Mouse (Mus musculus): ENCODE data around the gene Hist2h2ac. TPM values are rescaled to one million over a fixed set of nuclear protein-coding genes. Genes with fewer than 3 reads are reported as not detected.
A peak's percentile ranks its signal among the peaks of the same experiment; 100 is the strongest.
"Not testable (repeated sequence)": the region's sequence is repeated elsewhere in the genome, so short reads cannot be mapped to it uniquely, and the experiment has no call there.

The Hist2h2ac gene
- polyA plus RNA-seq, 1 experiment from 2014 or later = 3.4 TPM

- in situ Hi-C loops (cut with MboI; ENCODE audit: low pct_unique_long_range_greater_than_20kb) = no loop called here
- no peak for TF ChIP-seq CTCF (IDR thresholded peaks at IDR 0.05)
- no peak for ATAC-seq
- DNase-seq (ENCODE audit: low read depth, low spot score) = no peak
- H3K27me3 ChIP-seq = no peaks in the 10 kb centered on the region
- CTCF ChIA-PET = interaction anchor here (1.0 kb wide), 1 partner anchor 12 kb away, joined by 4 read pairs; the partner anchor contains the start of genes Bola1 and Hist2h2ab
- POLR2A ChIA-PET = interaction anchor here (0.8 kb wide), 1 partner anchor 23 kb away, joined by 3 read pairs; no protein-coding TSS in a partner anchor
Measured at GRCm38 (mm10) chr3:96231758-96232120, 11.1 kb upstream of the Hist2h2ac start.

DNA sequence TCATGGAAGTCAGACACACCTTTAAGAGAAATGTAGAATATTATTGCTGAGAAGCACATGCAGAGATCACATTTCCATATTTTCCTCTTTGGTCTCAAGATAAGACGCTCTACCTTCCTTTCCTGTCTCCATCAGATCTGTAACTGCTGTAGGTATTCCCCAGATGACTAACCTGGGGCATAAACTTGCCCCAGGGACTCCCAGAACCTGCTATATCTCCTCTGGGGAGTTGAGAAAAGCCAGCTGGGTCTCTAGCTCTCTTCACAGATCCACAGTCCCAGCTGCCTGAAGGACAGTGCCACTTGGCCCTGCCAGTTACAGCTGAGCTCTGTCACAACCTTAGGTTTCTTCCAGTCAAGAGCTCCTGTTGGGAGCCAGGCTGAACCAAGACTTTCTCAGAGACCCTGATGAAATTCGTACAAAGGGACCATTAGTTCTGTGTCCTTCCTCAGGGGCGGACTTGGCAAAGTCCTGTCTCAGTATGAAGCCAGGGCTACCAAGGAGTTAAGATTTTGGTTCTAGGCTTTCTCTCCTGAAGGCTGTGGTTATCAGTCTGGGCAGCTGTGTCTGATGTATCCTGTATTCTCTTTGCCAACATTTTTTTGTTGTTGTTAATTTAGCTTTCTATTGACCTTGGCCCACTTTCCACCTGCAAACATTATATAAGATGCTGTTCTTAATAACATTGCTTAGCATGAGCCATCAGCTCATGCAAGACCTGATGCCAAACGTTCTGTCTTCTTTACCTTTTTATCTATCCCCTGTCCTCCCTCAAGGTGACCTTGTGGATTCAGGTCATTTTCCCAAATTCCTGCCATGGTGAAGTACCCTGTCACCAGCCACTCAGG lies 10.5 kb upstream of the Hist2h2ac start:
- DNase-seq (ENCODE audit: low read depth, low spot score) = no peak
- no peak for TF ChIP-seq CTCF (IDR thresholded peaks at IDR 0.05)
- in situ Hi-C loops (cut with MboI; ENCODE audit: low pct_unique_long_range_greater_than_20kb) = no loop called here
- ChIA-PET POLR2A (interaction anchor here (0.6 to 2.4 kb wide), 3 partner anchors 11 to 26 kb away, joined by 3 to 6 read pairs (median 6); partner anchors contain the start of genes Bola1, Hist2h2ab, Hist2h2ac and Hist2h2be), CTCF (no interaction called here)
- H3K27me3 ChIP-seq = no peaks in the 10 kb centered on the region
- no peak for ATAC-seq

DNA sequence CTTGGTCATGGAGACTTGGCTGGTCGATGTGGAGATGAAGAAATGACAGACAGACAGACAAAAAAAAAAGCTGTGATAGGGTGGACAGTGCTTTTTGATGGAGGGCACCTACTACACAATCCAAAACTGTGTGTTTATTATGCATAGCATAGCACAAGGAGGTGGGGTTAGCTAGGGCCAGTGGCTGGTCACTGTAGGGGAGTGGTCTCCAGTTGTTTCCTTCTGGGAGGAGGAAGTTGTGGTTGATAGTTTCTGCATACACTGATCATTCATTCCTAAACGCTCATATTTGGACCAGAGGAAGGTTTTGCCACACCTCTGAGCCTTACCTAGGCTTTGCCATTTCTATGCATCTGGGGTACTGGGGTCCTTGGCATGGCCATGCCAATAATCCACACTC lies 9.7 kb upstream of the Hist2h2ac start:
- no peak for ATAC-seq
- in situ Hi-C loops (cut with MboI; ENCODE audit: low pct_unique_long_range_greater_than_20kb) = no loop called here

GRCm38 (mm10) chr3:96228828-96229227 lies 8.1 kb upstream of the Hist2h2ac start:
- CTCF ChIA-PET = interaction anchor here (1.1 to 2.7 kb wide), 3 partner anchors 9 to 49 kb away, joined by 4 to 10 read pairs (median 8); partner anchors contain the start of genes Bola1 and Hist2h2ab
- TF ChIP-seq CTCF (IDR thresholded peaks at IDR 0.05) = no peak
- DNase-seq (ENCODE audit: low read depth, low spot score) = no peak
- no peaks in the 10 kb centered on the region for H3K27me3 ChIP-seq
- no peak for ATAC-seq
- in situ Hi-C loops (cut with MboI; ENCODE audit: low pct_unique_long_range_greater_than_20kb) = no loop called here
- POLR2A ChIA-PET = interaction anchor here (1.1 to 2.4 kb wide), 3 partner anchors 8 to 16 kb away, joined by 3 to 6 read pairs (median 6); partner anchors contain the start of genes Bola1, Hist2h2ab, Hist2h2ac and Hist2h2be

More for the DNA sequence above, 9.7 kb upstream of the Hist2h2ac start:
- H3K27me3 ChIP-seq = no peaks in the 10 kb centered on the region
- DNase-seq (ENCODE audit: low read depth, low spot score) = no peak
- CTCF ChIA-PET = interaction anchor here (0.7 kb wide), 1 partner anchor 9 kb away, joined by 4 read pairs; the partner anchor contains the start of genes Hist2h2ac and Hist2h2be
- POLR2A ChIA-PET = interaction anchor here (2.4 kb wide), 1 partner anchor 10 kb away, joined by 6 read pairs; the partner anchor contains the start of genes Bola1, Hist2h2ab, Hist2h2ac and Hist2h2be
- TF ChIP-seq CTCF (IDR thresholded peaks at IDR 0.05) = no peak

DNA sequence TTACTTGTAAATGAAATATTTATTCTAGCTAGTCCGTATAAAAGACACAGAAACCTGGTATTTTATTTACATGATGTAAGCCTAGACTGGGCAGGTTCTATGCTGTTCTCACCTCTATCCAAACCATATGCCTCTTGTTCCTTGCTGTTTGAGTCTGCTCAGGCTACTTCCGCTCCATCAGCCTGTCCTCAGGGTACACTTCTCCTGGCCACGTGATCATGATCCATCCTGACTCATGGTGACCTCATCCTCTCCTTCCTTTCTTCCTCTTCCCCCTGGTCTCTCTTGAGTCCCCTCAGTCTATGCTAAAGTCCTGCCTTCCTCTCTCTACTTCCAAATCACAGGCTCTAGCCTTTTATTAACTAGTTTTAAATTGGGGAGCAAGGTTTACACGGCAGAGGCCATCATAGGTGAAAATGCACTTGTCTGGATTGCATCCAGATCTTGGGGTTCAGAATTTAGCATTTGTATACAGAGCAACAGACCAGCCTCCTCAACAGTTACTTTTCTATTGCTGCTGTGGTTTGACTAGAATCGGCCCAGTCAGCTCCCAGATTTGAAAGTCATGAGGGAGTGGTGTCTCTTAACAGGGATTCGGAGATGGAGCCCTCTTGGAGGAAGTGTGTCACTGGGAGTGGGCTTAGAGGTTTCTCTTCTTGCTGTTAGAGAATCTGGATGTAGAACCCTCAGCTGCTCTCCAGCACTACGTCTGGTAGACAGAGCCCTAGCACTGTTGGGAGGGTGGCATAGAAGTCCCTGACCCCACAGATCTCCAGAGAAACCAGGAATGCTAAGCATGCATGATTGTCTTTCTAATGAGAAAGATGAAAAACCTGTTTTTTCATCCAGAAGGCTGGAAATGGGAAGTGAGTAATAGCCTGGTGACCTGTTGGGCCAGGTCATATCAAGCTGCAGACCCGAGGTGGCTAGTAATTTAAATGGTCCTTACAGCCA lies 6.3 kb upstream of the Hist2h2ac start:
- H3K27me3 ChIP-seq = no peaks in the 10 kb centered on the region
- in situ Hi-C loops (cut with MboI; ENCODE audit: low pct_unique_long_range_greater_than_20kb) = no loop called here
- peak; percentile 79 for ATAC-seq
- CTCF ChIA-PET = interaction anchor here (1.0 to 2.7 kb wide), 4 partner anchors 8 to 14 kb away, joined by 3 to 10 read pairs (median 6); partner anchors contain the start of genes Bola1 and Hist2h2ab
- POLR2A ChIA-PET = interaction anchor here (1.1 to 1.4 kb wide), 4 partner anchors 9 to 42 kb away, joined by 3 to 4 read pairs (median 4); no protein-coding TSS in a partner anchor
- peak; percentile 54 for DNase-seq (ENCODE audit: low read depth, low spot score)
- TF ChIP-seq CTCF (IDR thresholded peaks at IDR 0.05) = no peak

DNA sequence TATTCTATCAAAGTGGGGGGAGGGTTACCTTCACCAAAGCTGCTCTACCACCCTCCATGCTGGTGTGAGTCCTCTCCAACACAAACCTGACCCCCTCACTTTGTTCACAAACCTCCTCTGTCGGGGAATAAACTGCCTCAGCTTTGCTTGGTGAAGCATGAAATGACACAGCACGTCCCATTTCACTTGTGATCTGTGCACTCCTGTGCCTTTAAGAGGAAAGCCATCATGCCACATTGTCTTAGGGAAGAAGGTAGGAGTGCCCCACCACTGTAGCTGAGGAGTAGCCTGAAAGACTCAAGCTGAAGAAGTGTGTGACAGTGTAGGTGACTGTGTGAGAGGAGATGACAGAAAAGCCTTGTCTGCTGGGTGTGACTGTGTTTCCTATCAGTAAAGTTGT lies 4.7 kb upstream of the Hist2h2ac start:
- ChIA-PET POLR2A (no interaction called here), CTCF (interaction anchor here (2.0 to 2.1 kb wide), 2 partner anchors 11 to 12 kb away, joined by 6 to 9 read pairs; no protein-coding TSS in a partner anchor)
- TF ChIP-seq CTCF (IDR thresholded peaks at IDR 0.05) = no peak
- no peak for ATAC-seq
- no peak for DNase-seq (ENCODE audit: low read depth, low spot score)
- in situ Hi-C loops (cut with MboI; ENCODE audit: low pct_unique_long_range_greater_than_20kb) = no loop called here
- no peaks in the 10 kb centered on the region for H3K27me3 ChIP-seq

DNA sequence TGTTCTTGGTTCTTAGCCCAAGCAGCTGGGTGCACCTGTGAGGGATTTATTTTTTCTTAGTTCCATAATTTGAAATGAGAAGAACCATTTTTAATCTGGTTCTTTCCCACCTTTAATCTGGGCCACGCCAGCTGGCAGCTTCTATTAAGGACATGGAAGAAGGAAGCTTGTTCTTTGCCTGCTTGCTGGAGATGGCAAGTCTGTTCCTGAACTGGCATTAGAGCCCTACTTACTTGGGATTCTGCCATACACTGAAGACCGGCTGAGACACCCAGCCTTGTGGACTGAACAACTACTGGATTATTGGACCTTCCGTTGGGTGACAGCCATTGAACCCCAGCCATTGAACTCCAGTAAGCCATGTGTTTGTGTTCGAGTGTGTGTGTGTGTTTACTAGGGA lies 2.1 kb upstream of the Hist2h2ac start:
- in situ Hi-C loops (cut with MboI; ENCODE audit: low pct_unique_long_range_greater_than_20kb) = loop anchor here (5.0 kb wide), 1 partner anchor 45 kb away; the partner anchor contains the start of genes Hist2h2bb and Hist2h3b
- DNase-seq (ENCODE audit: low read depth, low spot score) (no peak), ATAC-seq (no peak)
- no peaks in the 10 kb centered on the region for H3K27me3 ChIP-seq
- ChIA-PET CTCF (interaction anchor here (0.6 to 1.7 kb wide), 8 partner anchors 11 to 234 kb away, joined by 3 to 5 read pairs (median 4); partner anchors contain the start of gene Hist2h4), POLR2A (interaction anchor here (1.1 to 5.6 kb wide), 3 partner anchors 13 to 46 kb away, joined by 4 to 54 read pairs (median 35); partner anchors contain the start of genes Hist2h2bb and Hist2h3b)
- TF ChIP-seq CTCF (IDR thresholded peaks at IDR 0.05) = no peak

GRCm38 (mm10) chr3:96221640-96222038 lies 959 bp upstream of the Hist2h2ac start:
- in situ Hi-C loops (cut with MboI; ENCODE audit: low pct_unique_long_range_greater_than_20kb) = loop anchor here (5.0 kb wide), 1 partner anchor 46 kb away; the partner anchor contains the start of genes Hist2h2bb and Hist2h3b
- TF ChIP-seq CTCF (IDR thresholded peaks at IDR 0.05) = no peak
- POLR2A ChIA-PET = interaction anchor here (0.7 to 5.6 kb wide), 12 partner anchors 12 to 164 kb away, joined by 3 to 56 read pairs (median 10); partner anchors contain the start of genes Hist2h2aa1, Hist2h2bb, Hist2h3b and Mtmr11
- no peak for ATAC-seq
- CTCF ChIA-PET = interaction anchor here (1.3 to 3.8 kb wide), 6 partner anchors 8 to 155 kb away, joined by 3 to 23 read pairs (median 5); no protein-coding TSS in a partner anchor
- H3K27me3 ChIP-seq = no peaks in the 10 kb centered on the region
- DNase-seq (ENCODE audit: low read depth, low spot score) = no peak

GRCm38 (mm10) chr3:96220131-96220764 lies 432 bp downstream of the Hist2h2ac start:
- not testable (repeated sequence) for H3K27me3 ChIP-seq; DNase-seq (ENCODE audit: low read depth, low spot score)
- POLR2A ChIA-PET = interaction anchor here (0.8 to 5.6 kb wide), 16 partner anchors 9 to 162 kb away, joined by 3 to 56 read pairs (median 8); partner anchors contain the start of genes Hist2h2aa1, Hist2h2bb, Hist2h3b and Hist2h4
- CTCF ChIA-PET = interaction anchor here (0.9 to 3.8 kb wide), 19 partner anchors 11 to 257 kb away, joined by 3 to 28 read pairs (median 8); partner anchors contain the start of genes Hist2h2bb and Hist2h4
- peak; percentile 2 for ATAC-seq
- in situ Hi-C loops (cut with MboI; ENCODE audit: low pct_unique_long_range_greater_than_20kb) = loop anchor here (5.0 kb wide), 1 partner anchor 47 kb away; the partner anchor contains the start of genes Hist2h2bb and Hist2h3b

Measured in Patski (cell line).